Mouse (Mus musculus): Measurements from ENCODE around the gene Olfr1458.

Olfr1458 gene

GRCm38 (mm10) chr19:13106675-13107074, at the start of gene Olfr1458:
Gene Olfr1458 (minus strand): TSS chr19:13106775.
- no peak for DNase-seq (ENCODE audit: low read depth, low spot score)

GRCm38 (mm10) chr19:13149449-13149848, 42.9 kb upstream of the Olfr1458 start, which contains the start of gene Olfr1459:
Gene Olfr1459 (minus strand): TSS chr19:13149549.
- DNase-seq (ENCODE audit: low read depth, low spot score), result no peak

GRCm38 (mm10) chr19:13097791-13098190, 8.8 kb downstream of the Olfr1458 start, which contains the start of gene Olfr1457:
Gene Olfr1457 (minus strand): TSS chr19:13097891.
- DNase-seq (ENCODE audit: low read depth, low spot score), result no peak

GRCm38 (mm10) chr19:13093908-13094307, 12.7 kb downstream of the Olfr1458 start:
- DNase-seq (ENCODE audit: low read depth, low spot score), result no peak

GRCm38 (mm10) chr19:13060310-13060709, 46.3 kb downstream of the Olfr1458 start, which contains the start of gene Olfr1454:
Gene Olfr1454 (plus strand): TSS chr19:13060610.
- no peak for DNase-seq (ENCODE audit: low read depth, low spot score)
